Mouse (Mus musculus): Measurements from ENCODE around the gene Flnb. TPM values are rescaled to one million over a fixed set of nuclear protein-coding genes. Genes with fewer than 3 reads are reported as not detected.

Flnb gene
- polyA plus RNA-seq, 1 experiment from 2014 or later: 7.2 TPM

- ATAC-seq: no peak
- Histone ChIP-seq H3K4me2 (replicated peaks; ENCODE audit: low read depth) (no peak overlapping the region), H3K27me3 (replicated peaks; ENCODE audit: control insufficient read depth, insufficient read depth, low read length) (no peaks in the 10 kb centered on the region), H3K36me3 (ENCODE audit: control insufficient read depth, insufficient read depth) (no peaks in the 10 kb centered on the region), H3K27ac (ENCODE audit: low read depth, low read length) (no peak overlapping the region), H3K4me3 (ENCODE audit: low read depth, low read length) (no peak overlapping the region), H3K4me1 (replicated peaks; ENCODE audit: control insufficient read depth, insufficient read depth, low read length) (no peaks in the 10 kb centered on the region), H3K9ac (ENCODE audit: low read depth, low read length) (no peak overlapping the region), H3K9me3 (ENCODE audit: control insufficient read depth) (no peaks in the 10 kb centered on the region)
- TF ChIP-seq CTCF (IDR thresholded peaks at IDR 0.05; ENCODE audit: low read depth): no peak
- WGBS: 57% methylated on average over 10 of the region's 10 CpGs
Measured at GRCm38 (mm10) chr14:7971889-7972493, 154.2 kb downstream of the Flnb start.

- ATAC-seq: no peak
- Histone ChIP-seq H3K4me1 (replicated peaks; ENCODE audit: control insufficient read depth, insufficient read depth, low read length) (no peaks in the 10 kb centered on the region), H3K9ac (ENCODE audit: low read depth, low read length) (no peak overlapping the region), H3K36me3 (ENCODE audit: control insufficient read depth, insufficient read depth) (no peaks in the 10 kb centered on the region), H3K9me3 (ENCODE audit: control insufficient read depth) (no peaks in the 10 kb centered on the region), H3K27me3 (replicated peaks; ENCODE audit: control insufficient read depth, insufficient read depth, low read length) (no peaks in the 10 kb centered on the region), H3K4me3 (ENCODE audit: low read depth, low read length) (no peak overlapping the region), H3K4me2 (replicated peaks; ENCODE audit: low read depth) (no peak overlapping the region), H3K27ac (ENCODE audit: low read depth, low read length) (no peak overlapping the region)
- no peak for TF ChIP-seq CTCF (IDR thresholded peaks at IDR 0.05; ENCODE audit: low read depth)
- WGBS: 90% methylated on average over 1 of the region's 1 CpGs
Measured at GRCm38 (mm10) chr14:7974643-7975042, 156.9 kb downstream of the Flnb start.

GRCm38 (mm10) chr14:7975177-7975576 is 157.4 kb downstream of the Flnb start:
- Histone ChIP-seq H3K27ac (ENCODE audit: low read depth, low read length) (no peak overlapping the region), H3K9ac (ENCODE audit: low read depth, low read length) (no peak overlapping the region), H3K36me3 (ENCODE audit: control insufficient read depth, insufficient read depth) (no peaks in the 10 kb centered on the region), H3K4me1 (replicated peaks; ENCODE audit: control insufficient read depth, insufficient read depth, low read length) (no peaks in the 10 kb centered on the region), H3K27me3 (replicated peaks; ENCODE audit: control insufficient read depth, insufficient read depth, low read length) (no peaks in the 10 kb centered on the region), H3K4me2 (replicated peaks; ENCODE audit: low read depth) (no peak overlapping the region), H3K9me3 (ENCODE audit: control insufficient read depth) (no peaks in the 10 kb centered on the region), H3K4me3 (ENCODE audit: low read depth, low read length) (no peak overlapping the region)
- TF ChIP-seq CTCF (IDR thresholded peaks at IDR 0.05; ENCODE audit: low read depth): no peak
- WGBS: 83% methylated on average over 6 of the region's 6 CpGs
- no peak for ATAC-seq

DNA sequence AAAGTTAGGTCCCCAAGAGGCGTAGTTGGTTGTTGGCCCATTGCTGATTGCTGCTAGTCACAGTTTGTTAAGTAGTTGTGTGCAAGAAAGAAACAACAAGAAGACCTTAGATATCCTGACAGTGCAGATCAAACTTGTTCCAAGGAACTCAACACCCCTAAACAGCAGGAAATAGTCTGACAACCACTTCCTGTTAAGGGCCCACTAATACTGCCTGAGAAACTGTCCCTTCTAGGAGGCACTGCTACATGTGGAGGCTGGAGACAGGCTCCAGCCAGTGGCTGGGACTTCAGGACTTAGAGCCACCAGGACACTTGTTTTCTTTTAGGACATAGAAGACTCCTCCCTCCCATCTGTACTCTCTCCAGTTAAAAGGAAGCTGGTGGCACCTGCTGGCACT is 159.7 kb downstream of the Flnb start:
- Histone ChIP-seq H3K9me3 (ENCODE audit: control insufficient read depth) (no peaks in the 10 kb centered on the region), H3K4me1 (replicated peaks; ENCODE audit: control insufficient read depth, insufficient read depth, low read length) (no peaks in the 10 kb centered on the region), H3K4me3 (ENCODE audit: low read depth, low read length) (no peak overlapping the region), H3K27me3 (replicated peaks; ENCODE audit: control insufficient read depth, insufficient read depth, low read length) (no peaks in the 10 kb centered on the region), H3K27ac (ENCODE audit: low read depth, low read length) (no peak overlapping the region), H3K9ac (ENCODE audit: low read depth, low read length) (no peak overlapping the region), H3K4me2 (replicated peaks; ENCODE audit: low read depth) (no peak overlapping the region), H3K36me3 (ENCODE audit: control insufficient read depth, insufficient read depth) (no peaks in the 10 kb centered on the region)
- WGBS: 94% methylated on average over 1 of the region's 1 CpGs
- TF ChIP-seq CTCF (IDR thresholded peaks at IDR 0.05; ENCODE audit: low read depth): no peak
- ATAC-seq: no peak

GRCm38 (mm10) chr14:7978183-7978582 is 160.4 kb downstream of the Flnb start:
- 88% methylated on average over 1 of the region's 1 CpGs for WGBS
- H3K4me1 ChIP-seq (replicated peaks; ENCODE audit: control insufficient read depth, insufficient read depth, low read length): no peaks in the 10 kb centered on the region
- TF ChIP-seq CTCF (IDR thresholded peaks at IDR 0.05; ENCODE audit: low read depth): no peak
- no peaks in the 10 kb centered on the region for H3K36me3 ChIP-seq (ENCODE audit: control insufficient read depth, insufficient read depth)
- H3K4me2 ChIP-seq (replicated peaks; ENCODE audit: low read depth): no peak overlapping the region
- no peak for ATAC-seq
- no peak overlapping the region for H3K4me3 ChIP-seq (ENCODE audit: low read depth, low read length)
- no peaks in the 10 kb centered on the region for H3K27me3 ChIP-seq (replicated peaks; ENCODE audit: control insufficient read depth, insufficient read depth, low read length)
- no peak overlapping the region for H3K27ac ChIP-seq (ENCODE audit: low read depth, low read length)
- H3K9ac ChIP-seq (ENCODE audit: low read depth, low read length): no peak overlapping the region
- no peaks in the 10 kb centered on the region for H3K9me3 ChIP-seq (ENCODE audit: control insufficient read depth)

DNA sequence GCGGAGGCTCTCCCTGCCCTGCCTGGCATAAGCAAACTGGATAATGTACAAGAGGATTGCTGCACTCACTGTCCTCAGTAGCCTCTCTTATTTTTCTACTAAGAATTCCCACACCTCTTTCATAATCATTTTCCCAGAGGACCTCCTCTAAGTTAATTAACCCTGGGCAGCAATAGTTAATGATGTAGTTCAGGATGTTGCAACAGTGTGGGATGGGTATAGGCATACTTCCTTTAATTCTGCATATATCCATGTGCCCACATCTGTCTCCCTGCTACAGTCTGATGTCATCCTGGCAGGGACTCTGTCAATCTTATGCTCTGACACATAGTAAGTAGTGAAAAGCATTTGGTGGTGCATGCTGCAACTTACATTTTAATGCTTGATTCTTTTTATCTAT is 163.5 kb downstream of the Flnb start:
- no peaks in the 10 kb centered on the region for H3K27me3 ChIP-seq (replicated peaks; ENCODE audit: control insufficient read depth, insufficient read depth, low read length)
- H3K36me3 ChIP-seq (ENCODE audit: control insufficient read depth, insufficient read depth): no peaks in the 10 kb centered on the region
- no peaks in the 10 kb centered on the region for H3K9me3 ChIP-seq (ENCODE audit: control insufficient read depth)
- 100% methylated on average over 1 of the region's 1 CpGs for WGBS
- H3K4me1 ChIP-seq (replicated peaks; ENCODE audit: control insufficient read depth, insufficient read depth, low read length): no peaks in the 10 kb centered on the region
- no peak overlapping the region for H3K4me2 ChIP-seq (replicated peaks; ENCODE audit: low read depth)
- no peak overlapping the region for H3K9ac ChIP-seq (ENCODE audit: low read depth, low read length)
- no peak for ATAC-seq
- H3K27ac ChIP-seq (ENCODE audit: low read depth, low read length): no peak overlapping the region
- TF ChIP-seq CTCF (IDR thresholded peaks at IDR 0.05; ENCODE audit: low read depth): no peak
- no peak overlapping the region for H3K4me3 ChIP-seq (ENCODE audit: low read depth, low read length)

- H3K27me3 ChIP-seq (replicated peaks; ENCODE audit: control insufficient read depth, insufficient read depth, low read length): no peaks in the 10 kb centered on the region
- no peak overlapping the region for H3K27ac ChIP-seq (ENCODE audit: low read depth, low read length)
- 92% methylated on average over 6 of the region's 6 CpGs for WGBS
- H3K4me2 ChIP-seq (replicated peaks; ENCODE audit: low read depth): no peak overlapping the region
- no peak overlapping the region for H3K4me3 ChIP-seq (ENCODE audit: low read depth, low read length)
- TF ChIP-seq CTCF (IDR thresholded peaks at IDR 0.05; ENCODE audit: low read depth): no peak
- H3K9me3 ChIP-seq (ENCODE audit: control insufficient read depth): no peaks in the 10 kb centered on the region
- ATAC-seq: no peak
- H3K4me1 ChIP-seq (replicated peaks; ENCODE audit: control insufficient read depth, insufficient read depth, low read length): no peaks in the 10 kb centered on the region
- no peaks in the 10 kb centered on the region for H3K36me3 ChIP-seq (ENCODE audit: control insufficient read depth, insufficient read depth)
- H3K9ac ChIP-seq (ENCODE audit: low read depth, low read length): no peak overlapping the region
Measured at GRCm38 (mm10) chr14:7986913-7987312, 169.2 kb downstream of the Flnb start.

Data from intestine, postnatal 0 days (tissue).